Mouse (Mus musculus) liver, adult 2 months (tissue): ENCODE measurements around the gene Nfkb2.

Experiments used
- CTCF ChIP-seq: fragments of 200-500 bp; IDR thresholded peaks from 2 replicates; pipeline ENCODE4 v1.5.1; 2011; ENCODE audit warnings: low read depth, low read length, control low read depth
- POLR2A ChIP-seq: fragments of 200-500 bp; IDR thresholded peaks from 2 replicates; pipeline ENCODE4 v1.6.1; 2011; ENCODE audit warnings: low read length, control low read depth; ENCODE audit not compliant: insufficient read depth; ENCODE audit errors: extremely low read depth

- TF ChIP-seq POLR2A (no peak), CTCF (no peak)
Measured at GRCm38 (mm10) chr19:46311341-46311740, 7.2 kb downstream of the Nfkb2 start.
